Mouse (Mus musculus): ENCODE results near the gene Pbdc1. TPM values are rescaled to one million over a fixed set of nuclear protein-coding genes. Genes with fewer than 3 reads are reported as not detected.

Pbdc1 gene
- total RNA-seq, 2 experiments from 2014 or later = 8.9 to 11.6 TPM

Other genes starting within 250 kb of the Pbdc1 start
- under 1 TPM; 0.14 to 0.15 TPM for gene Magee2, start 222.5 kb upstream of the Pbdc1 start, total RNA-seq (2021)
- 1 to 10 TPM; 6.6 to 9.2 TPM for gene Magee1, start 40.6 kb downstream of the Pbdc1 start, total RNA-seq (2021)

Data from heart, postnatal 10 days (tissue).